Mouse (Mus musculus) hindbrain, embryonic 15.5 days (tissue): ENCODE data around the gene Aifm2. TPM values are rescaled to one million over a fixed set of nuclear protein-coding genes. Genes with fewer than 3 reads are reported as not detected.

Experiments used
- ATAC-seq: fragments of 200-750 bp; cut with Nextera tagmentation; 2 replicates; pipeline ENCODE4 v1.8.0; 2017; ENCODE audit warnings: low read depth, moderate number of reproducible peaks, moderate TSS enrichment; ENCODE audit not compliant: low FRiP score
- H3K27ac ChIP-seq: fragments of 300-500 bp; sonication (generic); replicated peaks from 2 replicates; pipeline ENCODE4 v1.5.1; 2015; ENCODE audit warnings: mild to moderate bottlenecking, inconsistent platforms
- H3K27me3 ChIP-seq: fragments of 300-500 bp; sonication (generic); 2 replicates; pipeline ENCODE4 v1.6.1; 2015; ENCODE audit warnings: control low read depth, inconsistent platforms
- H3K36me3 ChIP-seq: fragments of 300-500 bp; sonication (generic); 2 replicates; pipeline ENCODE4 v1.6.1; 2015; ENCODE audit warnings: control low read depth, inconsistent platforms
- H3K4me1 ChIP-seq: fragments of 300-500 bp; sonication (generic); replicated peaks from 2 replicates; pipeline ENCODE4 v1.6.1; 2015; ENCODE audit warnings: control low read depth, inconsistent platforms
- H3K4me2 ChIP-seq: fragments of 300-500 bp; sonication (generic); 2 replicates; pipeline ENCODE4 v1.6.1; 2015; ENCODE audit warnings: moderate library complexity, mild to moderate bottlenecking, inconsistent platforms
- H3K4me3 ChIP-seq: fragments of 300-500 bp; sonication (generic); 2 replicates; pipeline ENCODE4 v1.5.1; 2015; ENCODE audit warnings: mild to moderate bottlenecking, inconsistent platforms
- H3K9ac ChIP-seq: fragments of 300-500 bp; sonication (generic); 2 replicates; pipeline ENCODE4 v1.6.1; 2015; ENCODE audit warnings: inconsistent platforms
- H3K9me3 ChIP-seq: fragments of 300-500 bp; sonication (generic); 2 replicates; pipeline ENCODE4 v1.6.1; 2016; ENCODE audit warnings: control low read depth, inconsistent platforms
- WGBS: fragments of 180-500 bp; shearing (Covaris S2); methylation state at CpG from one replicate; pipeline ENCODE4 v1.1.7; 2015; 5-methylcytosine and 5-hydroxymethylcytosine counted together
- microRNA-seq: library from miRNA; unstranded; fragments of <30 nt; microRNA quantifications from one replicate; pipeline ENCODE4, GENCODE M21; 2016
- polyA plus RNA-seq: library from polyadenylated mRNA; unstranded; fragments of >200 nt; fragmentation: Nextera tagmentation; extraction: Ambion mirVana; gene quantifications from 2 replicates; pipeline ENCODE4 v1.2.1, GENCODE M21; 2015

The Aifm2 gene
- polyA plus RNA-seq, 1 experiment from 2014 or later = 14.2 TPM

DNA sequence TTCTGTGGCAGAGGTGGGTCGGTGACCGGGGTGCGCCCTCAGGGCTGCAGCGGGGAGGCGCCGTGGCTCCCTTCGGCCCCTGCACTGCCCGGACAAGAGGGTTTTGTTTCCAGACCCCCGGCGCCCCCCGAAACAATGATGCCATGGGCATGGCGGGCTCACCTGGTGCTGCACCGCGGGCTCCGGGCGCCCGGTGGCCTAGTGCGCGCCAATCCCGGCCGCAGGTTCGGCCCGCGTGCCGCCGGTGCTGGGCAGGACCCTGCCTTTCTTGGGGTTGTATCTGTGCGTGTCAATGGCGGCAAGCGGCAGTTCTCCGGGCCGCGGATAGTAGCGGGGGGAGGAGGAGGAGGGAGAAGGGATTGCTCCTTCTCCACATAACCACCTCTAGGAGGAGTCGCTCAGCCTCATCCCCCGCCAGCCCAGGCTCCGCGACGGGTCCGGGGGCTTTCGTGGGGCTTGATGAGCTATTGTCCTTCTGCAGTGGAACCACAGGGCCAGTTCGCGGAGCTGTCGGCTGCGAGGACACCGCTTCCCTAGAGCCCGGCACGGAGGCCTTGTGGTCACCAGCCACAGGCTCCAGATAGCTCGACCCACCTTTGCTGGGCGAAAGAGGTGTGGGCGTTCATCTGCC lies 68.7 kb downstream of the Aifm2 start, which contains the start of gene H2afy2:
TSS of gene H2afy2 (minus strand) at position 527 of the 631 bp plus-strand sequence.
- no peaks in the 10 kb centered on the region for H3K27me3 ChIP-seq
- H3K9me3 ChIP-seq = no peaks in the 10 kb centered on the region
- peak within 1 kb of the TSS; percentile 96 for H3K9ac ChIP-seq
- H3K4me3 ChIP-seq = peak within 1 kb of the TSS; percentile 71
- peak within 1 kb of the TSS; percentile 97 for H3K27ac ChIP-seq
- H3K4me2 ChIP-seq = peak within 1 kb of the TSS; percentile 60
- no peaks in the 10 kb centered on the region for H3K36me3 ChIP-seq
- H3K4me1 ChIP-seq = peaks cover 46% of the 10 kb centered on the region
- peak; percentile 91 for ATAC-seq
- under 1% methylated on average over 45 of the region's 50 CpGs for WGBS

DNA sequence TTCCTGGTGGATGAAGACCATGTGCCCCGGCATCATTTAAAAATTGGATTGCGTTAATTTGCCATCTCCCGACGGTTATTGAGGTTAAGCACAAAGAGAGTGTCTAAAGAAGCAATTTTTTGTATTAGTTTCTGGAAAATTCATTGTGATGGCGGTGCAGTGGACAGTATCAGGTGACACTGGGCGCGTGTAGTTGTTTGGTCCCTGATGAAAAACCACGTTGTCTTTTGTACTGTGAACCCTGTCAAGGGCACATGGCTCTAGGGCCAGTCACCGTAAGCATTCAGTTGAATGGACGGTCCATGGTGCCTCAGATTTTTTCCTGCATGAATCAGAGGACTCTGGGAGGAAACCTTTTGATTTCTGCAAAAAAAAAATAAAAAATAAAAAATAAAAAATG lies 69.4 kb downstream of the Aifm2 start:
- Histone ChIP-seq H3K27ac (peak overlapping the region; percentile 97), H3K4me1 (peaks cover 46% of the 10 kb centered on the region), H3K27me3 (no peaks in the 10 kb centered on the region), H3K4me2 (peak overlapping the region; percentile 60), H3K4me3 (peak overlapping the region; percentile 71), H3K9me3 (no peaks in the 10 kb centered on the region), H3K9ac (peak overlapping the region; percentile 96), H3K36me3 (no peaks in the 10 kb centered on the region)
- no peak for ATAC-seq
- 17% methylated on average over 10 of the region's 10 CpGs for WGBS

DNA sequence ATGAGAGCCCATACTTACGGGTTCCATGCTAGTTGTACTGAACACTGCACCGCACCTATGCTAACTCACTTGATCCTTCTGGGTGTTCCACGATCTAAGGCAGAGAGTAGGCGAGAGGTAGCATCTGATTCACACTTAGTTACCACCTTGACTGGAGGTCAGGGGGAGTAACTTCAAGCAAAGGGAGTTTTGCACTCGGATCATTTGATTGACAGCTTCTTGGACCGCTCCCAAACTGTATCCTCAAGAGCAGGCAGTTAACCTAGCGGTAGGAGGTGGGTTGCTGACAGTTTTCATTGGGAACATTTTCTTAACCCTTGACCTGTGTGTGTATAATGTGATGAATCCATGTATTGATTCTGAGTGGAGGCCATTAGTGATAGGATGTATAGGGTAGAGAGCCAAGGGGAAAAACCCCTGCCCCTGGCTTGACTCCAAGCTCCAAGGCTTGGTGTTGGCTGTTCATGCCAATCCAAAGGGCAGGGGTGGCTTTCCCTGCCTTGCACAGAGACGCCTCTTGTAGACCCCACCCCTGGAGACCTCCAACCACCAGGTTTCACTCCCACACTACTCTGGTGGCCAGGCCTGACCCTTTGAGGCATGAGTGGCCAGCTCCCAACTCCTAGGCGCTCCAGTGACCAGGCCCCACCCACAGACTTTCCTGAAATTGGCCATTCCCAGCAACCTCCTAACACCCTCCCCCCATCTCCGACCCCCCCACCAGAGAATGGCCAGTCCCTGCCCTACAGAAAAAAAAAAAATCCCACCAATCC lies 72.7 kb downstream of the Aifm2 start:
- Histone ChIP-seq H3K27ac (no peak overlapping the region), H3K4me1 (peaks cover 16% of the 10 kb centered on the region), H3K36me3 (no peaks in the 10 kb centered on the region), H3K4me2 (no peak overlapping the region), H3K27me3 (no peaks in the 10 kb centered on the region), H3K4me3 (no peak overlapping the region), H3K9ac (no peak overlapping the region), H3K9me3 (no peaks in the 10 kb centered on the region)
- 76% methylated on average over 10 of the region's 10 CpGs for WGBS
- ATAC-seq = no peak

DNA sequence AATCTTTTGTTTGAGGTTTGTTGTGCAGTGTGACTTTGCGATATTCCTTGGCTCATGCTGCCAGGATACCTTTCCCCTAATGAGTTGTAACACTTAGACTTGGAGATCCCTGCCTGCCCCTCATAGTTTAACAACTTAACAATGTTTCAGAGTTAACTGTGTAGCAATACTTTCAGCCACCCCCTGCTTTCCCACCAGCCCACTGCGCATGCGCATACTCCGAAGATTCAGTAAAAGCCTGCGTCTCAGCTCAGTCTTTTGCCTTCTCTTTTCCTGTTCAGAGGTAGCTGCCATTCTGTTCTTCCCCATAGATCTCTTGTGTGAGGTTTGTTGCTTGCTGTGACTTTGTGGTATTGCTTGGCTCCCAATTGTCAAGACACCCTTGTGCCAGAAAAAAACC lies 73.4 kb downstream of the Aifm2 start:
- WGBS = 91% methylated on average over 5 of the region's 5 CpGs
- no peak for ATAC-seq

More for the DNA sequence above, 73.4 kb downstream of the Aifm2 start:
- no peak overlapping the region for H3K9ac ChIP-seq
- H3K9me3 ChIP-seq = no peaks in the 10 kb centered on the region
- H3K4me2 ChIP-seq = no peak overlapping the region
- H3K27me3 ChIP-seq = no peaks in the 10 kb centered on the region
- H3K27ac ChIP-seq = no peak overlapping the region
- H3K4me3 ChIP-seq = no peak overlapping the region
- peaks cover 16% of the 10 kb centered on the region for H3K4me1 ChIP-seq
- no peaks in the 10 kb centered on the region for H3K36me3 ChIP-seq

Small RNAs within 50 kb of the gene (microRNA-seq; reads per million reads assigned to microRNA genes)
- not detected for gene Mir5108

Other genes starting within 250 kb of the Aifm2 start
- gene Lrrc20, start 239.5 kb upstream of the Aifm2 start, polyA plus RNA-seq = 15.6 and 17.8 TPM in 2 replicates
- gene Npffr1, start 119.8 kb upstream of the Aifm2 start, polyA plus RNA-seq = 1.1 and 1.4 TPM in 2 replicates
- 204 and 212 TPM in 2 replicates for gene Ppa1, start 66.7 kb upstream of the Aifm2 start, polyA plus RNA-seq
- 190 and 193 TPM in 2 replicates for gene Sar1a, start 35.0 kb upstream of the Aifm2 start, polyA plus RNA-seq
- gene Tysnd1, start 19.7 kb upstream of the Aifm2 start, polyA plus RNA-seq = 32.8 and 37.1 TPM in 2 replicates
- 258 and 283 TPM in 2 replicates for gene H2afy2, start 68.9 kb downstream of the Aifm2 start, polyA plus RNA-seq